Comparison of ENCODE assay signal across 8 mouse cellular contexts in the genomic region with DNA sequence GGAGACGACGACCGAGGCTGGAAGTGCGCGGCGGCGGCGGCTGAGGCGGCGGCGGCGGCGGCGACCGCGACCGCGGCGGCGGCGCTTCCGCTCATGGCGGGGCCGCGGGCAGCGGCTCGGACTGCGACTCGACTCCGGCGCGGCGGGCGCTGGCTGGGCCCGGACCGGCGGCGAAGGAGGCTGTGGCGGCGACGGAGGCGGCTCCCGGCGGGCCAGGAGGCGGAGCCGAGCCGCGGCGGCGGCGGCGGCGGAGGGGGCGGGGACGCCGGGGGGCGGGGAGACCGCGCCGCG. TPM values are rescaled to one million over a fixed set of nuclear protein-coding genes. Genes with fewer than 3 reads are reported as not detected.
A peak's percentile ranks its signal among the peaks of the same experiment; 100 is the strongest.
DNase-seq lines count a peak whose midpoint lies in the region; ATAC-seq and TF ChIP-seq lines count a peak whose summit lies in the region.

Gene Rnf38, minus strand, starts transcription at position 77 of the 291 bp plus-strand sequence.

- H3K27me3 ChIP-seq in midbrain, embryonic 14.5 days (ENCODE audit: control insufficient read depth, insufficient read depth, low read length): no peaks in the 10 kb centered on the region

- under 1% methylated on average over 31 of the region's 61 CpGs for WGBS in midbrain, embryonic 14.5 days

- H3K4me2 ChIP-seq in midbrain, embryonic 14.5 days (ENCODE audit: low read length): peak within 1 kb of the TSS; percentile 87

- no peak for TF ChIP-seq CTCF in brain, embryonic 14.5 days (IDR thresholded peaks at IDR 0.05; ENCODE audit: borderline replicate concordance, extremely low read depth, insufficient read depth, insufficient read length)

- H3K27ac ChIP-seq in midbrain, embryonic 14.5 days (replicated peaks; ENCODE audit: low read depth, low read length): peak within 1 kb of the TSS; percentile 90

- ATAC-seq in granulocyte monocyte progenitor cell, adult 5-6 weeks (replicated peaks; ENCODE audit: poor library complexity, severe bottlenecking): no peak
- ATAC-seq in midbrain, embryonic 14.5 days (ENCODE audit: low FRiP score, low TSS enrichment): no peak

- H3K4me3 ChIP-seq in midbrain, embryonic 14.5 days (replicated peaks; ENCODE audit: low read depth, low read length): peak within 1 kb of the TSS; percentile 80

- DNase-seq in left cerebral cortex, adult 18-20 months (ENCODE audit: low spot score in 2 of 2): no peak
- no peak for DNase-seq in left cerebral cortex, adult 11 months (ENCODE audit: low spot score)
- DNase-seq in brain, embryonic 14.5 days (ENCODE audit: low read depth): no peak
- no peak for DNase-seq in layer of hippocampus, postnatal 14 days (ENCODE audit: low spot score in 2 of 2)
- DNase-seq in midbrain, embryonic 14.5 days: no peak
- DNase-seq in cerebellum, postnatal 10 days: no peak
- DNase-seq in kidney, adult 8-10 months: no peak

- TF ChIP-seq POLR2A in brain, embryonic 14.5 days (IDR thresholded peaks at IDR 0.05; ENCODE audit: borderline replicate concordance, extremely low read depth, insufficient read depth, insufficient read length, poor library complexity, severe bottlenecking): no peak; the same call in 1 of the 2 replicates

- peak within 1 kb of the TSS; percentile 95 for H3K9ac ChIP-seq in midbrain, embryonic 14.5 days (replicated peaks; ENCODE audit: low read length)

- no peaks in the 10 kb centered on the region for H3K9me3 ChIP-seq in midbrain, embryonic 14.5 days (ENCODE audit: control insufficient read depth, low read length)

- peaks cover 23% of the 10 kb centered on the region for H3K4me1 ChIP-seq in midbrain, embryonic 14.5 days (ENCODE audit: control insufficient read depth, insufficient read depth, low read length)

- no peaks in the 10 kb centered on the region for H3K36me3 ChIP-seq in midbrain, embryonic 14.5 days (ENCODE audit: control insufficient read depth, insufficient read depth, low read length)

RNA-seq across cellular contexts. Expression of gene Rnf38, which starts in this region (rescaled TPM):
- 10 to 100 TPM; 56.1 to 61.6 TPM for total RNA-seq in left cerebral cortex, adult 18-20 months (2021)
- polyA plus RNA-seq in brain, embryonic 14.5 days (2012; rRNA removed): 284 and 293 TPM in 2 replicates
- total RNA-seq in granulocyte monocyte progenitor cell, adult 5-6 weeks (2014; fragmentation: Nextera tagmentation): 98.2 and 118 TPM in 2 replicates
- 38.6 and 50.6 TPM in 2 replicates for total RNA-seq in granulocyte monocyte progenitor cell, adult 5-6 weeks (2017)
- total RNA-seq in layer of hippocampus, postnatal 14 days (2021): 10 to 100 TPM; 58.5 to 63.4 TPM
- polyA plus RNA-seq in midbrain, embryonic 14.5 days (2014; fragmentation: Nextera tagmentation; extraction: Ambion mirVana): 56.5 and 60.8 TPM in 2 replicates
